Mouse (Mus musculus): ENCODE measurements around the gene Lyz1. TPM values are rescaled to one million over a fixed set of nuclear protein-coding genes. Genes with fewer than 3 reads are reported as not detected.
"Not testable (repeated sequence)": the region's sequence is repeated elsewhere in the genome, so short reads cannot be mapped to it uniquely, and the experiment has no call there.

Lyz1 gene
- total RNA-seq, 1 experiment, result not detected

- TF ChIP-seq ZNF384 (IDR thresholded peaks at IDR 0.05; ENCODE audit: low read depth, low read length), result no peak
- no peak for TF ChIP-seq HCFC1 (IDR thresholded peaks at IDR 0.05; ENCODE audit: borderline replicate concordance, insufficient read depth, low read length)
- no peak for TF ChIP-seq ZC3H11A (IDR thresholded peaks at IDR 0.05; ENCODE audit: borderline replicate concordance, low read depth, low read length)
- TF ChIP-seq MAFK (IDR thresholded peaks at IDR 0.05; ENCODE audit: insufficient read depth, low read depth, low read length), result no peak
- TF ChIP-seq CHD2 (IDR thresholded peaks at IDR 0.05; ENCODE audit: low read depth, low read length), result no peak
- Histone ChIP-seq H3K9ac (ENCODE audit: insufficient read depth, low read depth, low read length, poor library complexity, severe bottlenecking) (no peak overlapping the region), H3K9me3 (ENCODE audit: control insufficient read depth, insufficient read depth, low read depth, low read length) (no peaks in the 10 kb centered on the region), H3K4me1 (ENCODE audit: control insufficient read depth in 2 of 2, insufficient read depth in 2 of 2, low read length in 2 of 2, poor library complexity in 1 of 2) (no peaks in the 10 kb centered on the region), H3K4me3 (ENCODE audit: insufficient read depth in 1 of 2, low read depth in 1 of 2, low read length in 2 of 2, poor library complexity in 1 of 2, severe bottlenecking in 1 of 2) (no peak overlapping the region), H3K27ac (ENCODE audit: insufficient read depth, low read depth, low read length, poor library complexity, severe bottlenecking) (no peak overlapping the region), H3K36me3 (ENCODE audit: control insufficient read depth, insufficient read depth, low read length, poor library complexity, severe bottlenecking) (no peaks in the 10 kb centered on the region)
- in situ Hi-C loops (cut with MboI; ENCODE audit: low sequenced_read_pairs in 2 of 2, unreplicated experiment in 2 of 2), result no loop called here
- DNase-seq (ENCODE audit: low read depth, low spot score), result no peak
Observed at GRCm38 (mm10) chr10:117290046-117290870, 2.4 kb downstream of the Lyz1 start.

DNA sequence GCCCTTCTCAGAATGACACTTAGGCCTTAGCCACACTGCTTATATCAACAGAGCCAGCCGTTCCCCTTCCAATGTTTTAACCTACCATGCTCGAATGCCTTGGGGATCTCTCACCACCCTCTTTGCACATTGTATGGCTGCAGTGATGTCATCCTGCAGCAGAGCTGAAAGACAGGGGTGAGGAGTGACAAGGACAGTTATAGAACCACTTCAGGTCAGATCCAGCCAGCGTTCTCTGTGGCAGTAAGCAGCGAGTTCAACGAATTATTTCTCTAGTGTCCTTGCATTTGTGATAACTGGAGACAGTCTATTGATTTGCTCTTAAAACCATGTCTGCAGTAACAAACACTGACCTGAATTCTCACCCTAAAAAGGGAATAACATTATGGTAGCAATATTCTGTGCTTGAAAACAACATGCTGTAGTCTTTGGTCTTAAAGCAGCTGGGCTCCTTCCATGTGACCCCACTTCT, 3.6 kb downstream of the Lyz1 start:
- H3K36me3 ChIP-seq (ENCODE audit: control insufficient read depth, insufficient read depth, low read length, poor library complexity, severe bottlenecking); H3K27ac ChIP-seq (ENCODE audit: insufficient read depth, low read depth, low read length, poor library complexity, severe bottlenecking); in situ Hi-C loops (cut with MboI; ENCODE audit: low sequenced_read_pairs in 2 of 2, unreplicated experiment in 2 of 2); DNase-seq (ENCODE audit: low read depth, low spot score); H3K4me3 ChIP-seq (ENCODE audit: insufficient read depth in 1 of 2, low read depth in 1 of 2, low read length in 2 of 2, poor library complexity in 1 of 2, severe bottlenecking in 1 of 2); H3K9me3 ChIP-seq (ENCODE audit: control insufficient read depth, insufficient read depth, low read depth, low read length); H3K4me1 ChIP-seq (ENCODE audit: control insufficient read depth in 2 of 2, insufficient read depth in 2 of 2, low read length in 2 of 2, poor library complexity in 1 of 2); H3K9ac ChIP-seq (ENCODE audit: insufficient read depth, low read depth, low read length, poor library complexity, severe bottlenecking): not testable (repeated sequence)

DNA sequence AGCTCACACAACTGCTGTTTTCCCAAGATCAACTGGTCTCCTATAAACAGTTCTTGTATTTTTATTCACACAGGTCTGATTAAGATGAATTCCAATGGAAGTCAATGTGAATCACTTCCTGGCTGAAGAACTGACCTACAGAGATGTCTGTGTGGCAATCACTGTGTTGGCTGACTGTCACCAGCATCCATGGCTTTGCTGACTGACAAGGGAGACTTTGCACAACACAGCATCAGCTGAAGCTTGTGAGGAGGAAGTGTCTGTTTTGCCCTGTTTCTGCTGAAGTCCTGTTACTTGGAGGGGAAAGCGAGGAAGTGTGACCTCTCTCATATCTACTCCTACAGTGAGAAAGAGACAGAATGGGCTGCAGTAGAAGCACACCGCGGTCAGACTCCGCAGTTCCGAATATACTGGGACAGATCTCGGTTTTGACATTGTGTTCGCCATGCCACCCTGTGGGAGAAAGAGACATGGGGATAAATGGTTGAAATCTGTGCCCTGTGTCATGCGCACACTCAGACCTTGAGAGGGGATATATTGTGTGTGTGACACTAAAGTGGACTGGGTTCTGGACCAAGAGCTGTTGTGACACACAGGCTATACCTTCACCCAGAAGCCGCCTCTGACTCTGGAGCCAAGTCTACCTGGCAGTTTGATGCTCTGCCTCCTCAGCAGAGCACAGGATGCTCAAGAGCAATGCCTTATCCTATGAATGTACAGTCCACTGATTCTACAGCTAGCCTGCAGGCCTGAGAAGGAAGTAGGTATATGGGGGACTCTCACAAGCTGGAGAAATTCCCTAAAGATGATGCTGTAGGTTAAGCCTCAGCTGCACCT, 4.3 kb downstream of the Lyz1 start:
- H3K4me3 ChIP-seq (ENCODE audit: insufficient read depth in 1 of 2, low read depth in 1 of 2, low read length in 2 of 2, poor library complexity in 1 of 2, severe bottlenecking in 1 of 2), result no peak overlapping the region
- no peak for DNase-seq (ENCODE audit: low read depth, low spot score)
- TF ChIP-seq HCFC1 (IDR thresholded peaks at IDR 0.05; ENCODE audit: borderline replicate concordance, insufficient read depth, low read length), result no peak
- no peak for TF ChIP-seq CHD2 (IDR thresholded peaks at IDR 0.05; ENCODE audit: low read depth, low read length)
- TF ChIP-seq ZC3H11A (IDR thresholded peaks at IDR 0.05; ENCODE audit: borderline replicate concordance, low read depth, low read length), result no peak
- no peak for TF ChIP-seq MAFK (IDR thresholded peaks at IDR 0.05; ENCODE audit: insufficient read depth, low read depth, low read length)
- TF ChIP-seq ZNF384 (IDR thresholded peaks at IDR 0.05; ENCODE audit: low read depth, low read length), result no peak
- no peaks in the 10 kb centered on the region for H3K4me1 ChIP-seq (ENCODE audit: control insufficient read depth in 2 of 2, insufficient read depth in 2 of 2, low read length in 2 of 2, poor library complexity in 1 of 2)
- no peak overlapping the region for H3K9ac ChIP-seq (ENCODE audit: insufficient read depth, low read depth, low read length, poor library complexity, severe bottlenecking)
- no peaks in the 10 kb centered on the region for H3K9me3 ChIP-seq (ENCODE audit: control insufficient read depth, insufficient read depth, low read depth, low read length)
- no peaks in the 10 kb centered on the region for H3K36me3 ChIP-seq (ENCODE audit: control insufficient read depth, insufficient read depth, low read length, poor library complexity, severe bottlenecking)
- no peak overlapping the region for H3K27ac ChIP-seq (ENCODE audit: insufficient read depth, low read depth, low read length, poor library complexity, severe bottlenecking)
- in situ Hi-C loops (cut with MboI; ENCODE audit: low sequenced_read_pairs in 2 of 2, unreplicated experiment in 2 of 2), result no loop called here

GRCm38 (mm10) chr10:117287226-117287850, 5.3 kb downstream of the Lyz1 start:
- in situ Hi-C loops (cut with MboI; ENCODE audit: low sequenced_read_pairs in 2 of 2, unreplicated experiment in 2 of 2), result no loop called here
- no peak overlapping the region for H3K9ac ChIP-seq (ENCODE audit: insufficient read depth, low read depth, low read length, poor library complexity, severe bottlenecking)
- no peak for DNase-seq (ENCODE audit: low read depth, low spot score)
- no peak overlapping the region for H3K4me3 ChIP-seq (ENCODE audit: insufficient read depth in 1 of 2, low read depth in 1 of 2, low read length in 2 of 2, poor library complexity in 1 of 2, severe bottlenecking in 1 of 2)
- H3K9me3 ChIP-seq (ENCODE audit: control insufficient read depth, insufficient read depth, low read depth, low read length), result no peaks in the 10 kb centered on the region
- no peaks in the 10 kb centered on the region for H3K4me1 ChIP-seq (ENCODE audit: control insufficient read depth in 2 of 2, insufficient read depth in 2 of 2, low read length in 2 of 2, poor library complexity in 1 of 2)
- no peak overlapping the region for H3K27ac ChIP-seq (ENCODE audit: insufficient read depth, low read depth, low read length, poor library complexity, severe bottlenecking)
- no peaks in the 10 kb centered on the region for H3K36me3 ChIP-seq (ENCODE audit: control insufficient read depth, insufficient read depth, low read length, poor library complexity, severe bottlenecking)
- TF ChIP-seq ZC3H11A (IDR thresholded peaks at IDR 0.05; ENCODE audit: borderline replicate concordance, low read depth, low read length) (no peak), CHD2 (IDR thresholded peaks at IDR 0.05; ENCODE audit: low read depth, low read length) (no peak), MAFK (IDR thresholded peaks at IDR 0.05; ENCODE audit: insufficient read depth, low read depth, low read length) (no peak), HCFC1 (IDR thresholded peaks at IDR 0.05; ENCODE audit: borderline replicate concordance, insufficient read depth, low read length) (no peak), ZNF384 (IDR thresholded peaks at IDR 0.05; ENCODE audit: low read depth, low read length) (no peak)
